Mouse (Mus musculus) intestine, postnatal 0 days (tissue): ENCODE measurements at regions not wholly inside any gene's neighbourhood (a gene's known extent, or its start where the extent isn't known, plus 50 kb on each side); places are given as distances from the start of the nearest gene placed in this dataset.
A peak's percentile ranks its signal among the peaks of the same experiment; 100 is the strongest.

Source experiments
- ATAC-seq: fragments of 200-750 bp; cut with Nextera tagmentation; 2 replicates; pipeline ENCODE4 v1.8.0; 2017; ENCODE audit warnings: mild to moderate bottlenecking, moderate TSS enrichment, moderate library complexity
- H3K27ac ChIP-seq: fragments of 300-500 bp; sonication (generic); 2 replicates; pipeline ENCODE4 v1.5.1; 2014; ENCODE audit warnings: mild to moderate bottlenecking, low read depth, low read length, moderate library complexity
- H3K27me3 ChIP-seq: fragments of 300-500 bp; sonication (generic); replicated peaks from 2 replicates; pipeline ENCODE4 v1.6.1; 2014; ENCODE audit warnings: low read length, mixed read lengths; ENCODE audit not compliant: control insufficient read depth, insufficient read depth
- H3K36me3 ChIP-seq: fragments of 300-500 bp; sonication (generic); 2 replicates; pipeline ENCODE4 v1.6.1; 2014; ENCODE audit warnings: mild to moderate bottlenecking, moderate library complexity; ENCODE audit not compliant: control insufficient read depth, insufficient read depth
- H3K4me1 ChIP-seq: fragments of 300-500 bp; sonication (generic); replicated peaks from 2 replicates; pipeline ENCODE4 v1.6.1; 2014; ENCODE audit warnings: antibody characterized with exemption, low read length, mixed read lengths; ENCODE audit not compliant: control insufficient read depth, insufficient read depth
- H3K4me2 ChIP-seq: fragments of 300-500 bp; sonication (generic); replicated peaks from 2 replicates; pipeline ENCODE4 v1.6.1; 2014; ENCODE audit warnings: low read depth, mild to moderate bottlenecking, moderate library complexity
- H3K4me3 ChIP-seq: fragments of 300-500 bp; sonication (generic); 2 replicates; pipeline ENCODE4 v1.5.1; 2014; ENCODE audit warnings: low read depth, low read length
- H3K9ac ChIP-seq: fragments of 300-500 bp; sonication (generic); 2 replicates; pipeline ENCODE4 v1.6.1; 2014; ENCODE audit warnings: mild to moderate bottlenecking, low read depth, low read length
- H3K9me3 ChIP-seq: fragments of 300-500 bp; sonication (generic); 2 replicates; pipeline ENCODE4 v1.6.1; 2016; ENCODE audit warnings: mixed run types; ENCODE audit not compliant: control insufficient read depth
- CTCF ChIP-seq: sonication (generic); IDR thresholded peaks from 2 replicates; pipeline ENCODE4 v1.5.1; 2016; ENCODE audit warnings: low read depth, mild to moderate bottlenecking, control low read depth, antibody characterized with exemption, moderate library complexity
- WGBS: fragments of 180-500 bp; shearing (Covaris S2); extraction: QIAGEN DNeasy Blood & Tissue Kit; methylation state at CpG from one replicate; pipeline ENCODE4 v1.1.7; 2014; 5-methylcytosine and 5-hydroxymethylcytosine counted together

GRCm38 (mm10) chr16:97234321-97234720, 63.8 kb upstream of the Dscam start:
- H3K9me3 ChIP-seq, result no peaks in the 10 kb centered on the region
- no peak overlapping the region for H3K4me3 ChIP-seq
- no peaks in the 10 kb centered on the region for H3K27me3 ChIP-seq
- no peak overlapping the region for H3K27ac ChIP-seq
- no peak for ATAC-seq
- H3K4me1 ChIP-seq, result no peaks in the 10 kb centered on the region
- no peak overlapping the region for H3K4me2 ChIP-seq
- H3K9ac ChIP-seq, result no peak overlapping the region
- H3K36me3 ChIP-seq, result no peaks in the 10 kb centered on the region
- no peak for TF ChIP-seq CTCF
- WGBS, result 60% methylated on average over 3 of the region's 3 CpGs

GRCm38 (mm10) chr16:97239626-97240025, 69.1 kb upstream of the Dscam start:
- H3K9ac ChIP-seq, result no peak overlapping the region
- 58% methylated on average over 5 of the region's 5 CpGs for WGBS

GRCm38 (mm10) chr16:97240085-97240484, 69.5 kb upstream of the Dscam start:
- Histone ChIP-seq H3K36me3 (no peaks in the 10 kb centered on the region), H3K9me3 (no peaks in the 10 kb centered on the region), H3K27me3 (no peaks in the 10 kb centered on the region), H3K4me2 (no peak overlapping the region), H3K4me3 (no peak overlapping the region), H3K4me1 (no peaks in the 10 kb centered on the region), H3K9ac (no peak overlapping the region), H3K27ac (no peak overlapping the region)
- 79% methylated on average over 7 of the region's 7 CpGs for WGBS
- no peak for TF ChIP-seq CTCF
- ATAC-seq, result no peak

More at GRCm38 (mm10) chr16:97239626-97240025, 69.1 kb upstream of the Dscam start:
- H3K4me1 ChIP-seq, result no peaks in the 10 kb centered on the region
- H3K27ac ChIP-seq, result no peak overlapping the region
- ATAC-seq, result no peak
- H3K27me3 ChIP-seq, result no peaks in the 10 kb centered on the region
- H3K36me3 ChIP-seq, result no peaks in the 10 kb centered on the region
- TF ChIP-seq CTCF, result no peak
- H3K4me3 ChIP-seq, result no peak overlapping the region
- H3K9me3 ChIP-seq, result no peaks in the 10 kb centered on the region
- H3K4me2 ChIP-seq, result no peak overlapping the region

GRCm38 (mm10) chr16:97240859-97241360, 70.4 kb upstream of the Dscam start:
- no peak for TF ChIP-seq CTCF
- Histone ChIP-seq H3K27me3 (no peaks in the 10 kb centered on the region), H3K4me3 (no peak overlapping the region), H3K27ac (no peak overlapping the region), H3K4me2 (no peak overlapping the region), H3K9ac (no peak overlapping the region), H3K36me3 (no peaks in the 10 kb centered on the region), H3K9me3 (no peaks in the 10 kb centered on the region), H3K4me1 (no peaks in the 10 kb centered on the region)
- ATAC-seq, result no peak
- 22% methylated on average over 8 of the region's 8 CpGs for WGBS

GRCm38 (mm10) chr16:97241639-97242038, 71.1 kb upstream of the Dscam start:
- H3K4me2 ChIP-seq, result no peak overlapping the region
- H3K27ac ChIP-seq, result no peak overlapping the region
- ATAC-seq, result no peak
- TF ChIP-seq CTCF, result no peak
- no peaks in the 10 kb centered on the region for H3K36me3 ChIP-seq
- H3K4me1 ChIP-seq, result no peaks in the 10 kb centered on the region
- H3K4me3 ChIP-seq, result no peak overlapping the region
- H3K9me3 ChIP-seq, result no peaks in the 10 kb centered on the region
- H3K9ac ChIP-seq, result no peak overlapping the region
- no peaks in the 10 kb centered on the region for H3K27me3 ChIP-seq

- Histone ChIP-seq H3K9me3 (no peaks in the 10 kb centered on the region), H3K9ac (no peak overlapping the region), H3K27ac (no peak overlapping the region), H3K4me3 (no peak overlapping the region), H3K36me3 (no peaks in the 10 kb centered on the region), H3K4me2 (no peak overlapping the region), H3K27me3 (no peaks in the 10 kb centered on the region), H3K4me1 (no peaks in the 10 kb centered on the region)
- WGBS, result 36% methylated on average over 6 of the region's 6 CpGs
- TF ChIP-seq CTCF, result no peak
- peak; percentile 84 for ATAC-seq
Measured at GRCm38 (mm10) chr16:97250488-97250887, 79.9 kb upstream of the Dscam start.

- no peak for TF ChIP-seq CTCF
- WGBS, result 69% methylated on average over 1 of the region's 1 CpGs
Measured at GRCm38 (mm10) chr16:97252551-97252950, 82.0 kb upstream of the Dscam start.

More at GRCm38 (mm10) chr16:97252551-97252950, 82.0 kb upstream of the Dscam start:
- H3K27me3 ChIP-seq, result no peaks in the 10 kb centered on the region
- no peak for ATAC-seq
- no peaks in the 10 kb centered on the region for H3K9me3 ChIP-seq
- H3K36me3 ChIP-seq, result no peaks in the 10 kb centered on the region
- H3K27ac ChIP-seq, result no peak overlapping the region
- no peak overlapping the region for H3K9ac ChIP-seq
- no peak overlapping the region for H3K4me3 ChIP-seq
- no peaks in the 10 kb centered on the region for H3K4me1 ChIP-seq
- H3K4me2 ChIP-seq, result no peak overlapping the region
